ENCODE assay signal across 13 mouse cellular contexts in the genomic region with DNA sequence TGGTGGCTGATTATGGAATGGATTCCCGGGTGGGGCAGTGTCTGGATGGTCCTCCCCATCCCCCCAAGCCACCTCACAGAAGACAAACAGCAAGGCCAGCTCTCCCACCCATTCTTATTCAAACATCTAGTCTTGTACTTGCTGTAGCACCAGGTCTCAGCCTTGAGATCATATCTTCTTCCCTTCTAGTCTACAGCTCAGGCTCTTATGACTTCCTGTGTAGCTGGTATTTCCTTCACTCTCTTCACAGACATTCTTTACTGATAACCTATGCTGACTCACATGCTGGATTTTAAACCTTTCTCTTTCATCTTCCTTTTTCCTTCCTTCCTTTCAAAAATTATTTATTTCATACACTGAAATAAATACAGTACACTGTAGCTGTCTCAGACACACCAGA.
"Had no signal": no experiment of that assay in that cellular context is flagged by ENCODE, and none has a peak within 500 bp of the region (broad histone marks: within the 10 kb centered on the region; RNA-seq: fewer than 3 reads in every experiment).

No protein-coding gene starts in this region.

- H3K4me1 ChIP-seq: liver, embryonic 13.5 days had no signal

- DNase-seq: kidney, adult 11 months; kidney, adult 8-10 months; kidney, postnatal 14 days; kidney, postnatal 4 days; layer of hippocampus, adult 9-11 months; liver, embryonic 13.5 days; lung, adult 2 months; lung, postnatal 14 days; lung, postnatal 4 days; midbrain, embryonic 14.5 days; thymus, adult 18-20 months; thymus, postnatal 36 days had no signal

- H3K9ac ChIP-seq: liver, embryonic 13.5 days had no signal

- H3K9me3 ChIP-seq: liver, embryonic 13.5 days had no signal

- H3K36me3 ChIP-seq: liver, embryonic 13.5 days had no signal

- H3K27me3 ChIP-seq: liver, embryonic 13.5 days had no signal

- H3K27ac ChIP-seq: liver, embryonic 13.5 days had no signal

- H3K4me3 ChIP-seq: liver, embryonic 13.5 days had no signal

- H3K4me2 ChIP-seq: liver, embryonic 13.5 days; midbrain, embryonic 11.5 days had no signal
